Mouse (Mus musculus) left cerebral cortex, adult 11 months (tissue): ENCODE measurements around the gene Vmn2r80.
"Not testable (repeated sequence)": the region's sequence is repeated elsewhere in the genome, so short reads cannot be mapped to it uniquely, and the experiment has no call there.

Experiments
- DNase-seq: peaks from one replicate; pipeline ENCODE4 v3.0.0; 2022; ENCODE audit warnings: low spot score

The Vmn2r80 gene

DNA sequence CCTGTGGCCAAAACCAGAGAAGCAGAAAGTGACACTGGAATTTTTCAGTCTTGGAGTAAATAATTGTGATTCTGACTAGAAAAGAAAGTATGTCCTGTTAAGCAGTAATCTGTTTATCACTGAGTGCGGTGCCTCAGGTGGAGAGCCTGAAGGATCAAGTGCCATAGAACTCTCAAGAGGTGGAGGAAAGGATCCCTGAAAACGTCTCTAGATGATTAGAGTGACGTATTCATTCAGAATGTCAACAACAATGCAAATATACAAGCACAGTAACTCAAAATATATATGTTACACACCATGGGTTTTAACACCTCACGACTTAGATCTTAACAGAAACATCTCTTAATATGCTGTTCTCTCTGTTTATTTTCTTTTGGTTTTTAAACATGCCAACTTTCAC is at the start of gene Vmn2r80:
Gene Vmn2r80 (plus strand): TSS at position 301 of the 400 bp plus-strand sequence.
- DNase-seq: not testable (repeated sequence)

DNA sequence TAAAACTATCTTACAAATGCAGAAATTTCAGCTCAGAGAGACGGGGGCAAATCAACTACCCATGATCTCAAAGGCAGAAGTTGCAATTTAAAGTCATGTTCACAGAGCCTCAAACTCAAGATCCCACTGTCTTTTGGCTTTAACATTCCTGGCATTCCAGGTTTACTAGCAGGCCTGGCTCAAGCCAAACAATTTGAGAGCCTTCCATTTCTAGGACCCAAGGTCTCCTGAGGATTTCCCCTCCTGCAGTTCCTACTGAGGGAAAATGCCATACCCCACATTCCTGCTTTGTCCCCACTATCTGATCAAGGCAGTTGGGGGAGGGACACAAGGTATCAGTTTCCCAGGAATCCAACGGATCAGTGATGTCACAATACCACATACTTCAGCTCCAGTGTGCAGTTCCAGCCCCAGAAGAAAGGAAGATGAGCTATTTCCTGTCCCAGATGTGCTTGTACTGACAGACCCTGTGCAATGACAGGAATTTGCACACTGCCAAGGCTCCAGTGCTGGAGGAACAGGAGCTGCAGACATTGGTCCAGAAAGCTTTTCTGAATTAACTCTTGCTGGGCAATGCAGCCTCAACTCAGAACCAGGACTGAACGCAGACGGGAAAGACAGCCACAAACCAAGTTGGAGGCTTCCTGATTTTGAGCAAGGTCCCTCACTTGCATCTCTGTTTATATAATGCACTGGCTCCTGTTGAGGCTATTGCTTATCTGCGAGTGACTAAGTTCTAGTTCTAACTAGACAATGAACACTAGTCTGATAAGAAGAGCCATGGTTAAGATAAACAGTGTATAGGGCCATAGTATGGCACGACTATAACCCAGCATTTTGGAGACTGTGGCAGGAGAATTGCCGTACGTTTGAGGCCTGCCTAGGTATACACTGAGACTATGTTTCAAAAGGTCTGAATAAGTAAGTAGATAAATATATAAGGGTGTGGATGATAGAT is 42.0 kb upstream of the Vmn2r80 start:
- no peak for DNase-seq

DNA sequence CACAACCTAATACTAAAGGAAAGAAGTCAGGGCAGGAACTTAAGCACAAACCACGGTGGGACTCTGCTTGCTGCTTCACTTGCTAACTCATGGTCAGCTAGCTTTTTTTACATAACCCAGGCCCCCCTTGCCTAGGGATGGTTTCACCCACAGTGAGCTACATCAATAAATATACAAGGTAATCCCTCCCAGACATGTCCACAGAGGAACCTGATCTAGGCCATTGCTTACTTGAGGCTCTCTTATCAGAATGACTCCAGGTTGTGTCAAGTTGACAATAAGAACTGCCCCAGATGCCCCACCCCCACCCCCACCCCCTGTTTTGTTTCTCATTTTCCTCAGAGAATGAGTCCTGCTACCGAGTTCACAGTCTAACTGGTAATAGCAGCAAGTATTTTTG is 41.0 kb upstream of the Vmn2r80 start:
- no peak for DNase-seq

DNA sequence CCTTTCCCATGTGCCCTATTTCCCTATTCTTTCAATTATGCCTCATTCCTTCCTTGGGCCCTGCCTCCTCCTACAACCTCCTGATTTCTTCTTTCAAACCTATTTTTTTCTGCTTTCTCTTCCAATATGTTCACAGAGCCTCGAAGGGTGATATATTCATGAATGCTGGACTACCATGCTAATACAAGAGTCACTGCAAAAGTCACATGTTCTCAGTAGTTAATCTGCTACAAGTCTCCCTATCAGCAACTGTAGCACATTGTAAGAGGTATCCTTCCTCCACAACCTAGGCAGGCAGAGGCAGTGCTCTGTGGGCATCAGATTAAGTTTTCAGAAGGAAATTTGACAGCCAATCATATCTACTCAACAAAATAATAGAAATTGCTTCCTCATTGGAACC is 39.4 kb upstream of the Vmn2r80 start:
- no peak for DNase-seq

DNA sequence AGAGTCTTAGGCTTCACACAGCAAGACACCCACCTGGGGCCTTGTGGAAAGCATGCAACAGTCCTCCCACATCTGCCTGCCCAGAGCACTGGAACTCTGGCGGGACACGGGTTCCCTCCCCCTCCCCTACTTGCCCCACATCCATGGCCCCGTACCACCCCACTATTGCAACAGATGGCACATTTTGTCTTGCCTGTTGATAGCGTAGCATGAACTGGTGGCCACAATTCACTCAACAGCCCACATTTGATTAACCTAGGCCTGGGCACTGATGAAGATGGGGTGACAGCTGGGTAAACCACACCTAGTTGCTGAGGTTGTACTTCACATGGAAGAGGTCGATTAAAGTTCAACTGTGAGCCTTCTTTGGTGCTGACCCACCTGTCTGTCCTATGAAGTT is 38.1 kb upstream of the Vmn2r80 start:
- DNase-seq: no peak

DNA sequence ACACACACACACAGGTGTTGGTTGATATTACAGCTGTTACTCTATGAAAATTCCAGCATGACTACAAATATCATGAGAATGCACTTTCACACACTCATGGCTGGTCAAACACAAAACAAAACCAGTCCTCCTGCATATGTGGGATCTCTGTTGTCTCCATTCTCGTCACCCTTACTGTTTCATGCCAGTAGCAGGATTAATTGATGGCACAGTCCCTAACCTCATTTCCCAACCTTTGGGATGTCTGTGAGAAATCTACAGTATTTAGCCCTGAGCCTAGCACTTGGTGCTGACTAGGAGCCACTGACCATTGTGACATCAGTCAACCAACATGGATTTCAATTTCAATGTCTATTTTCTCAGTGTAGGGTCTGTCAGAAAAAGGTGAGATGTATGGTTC is 33.5 kb upstream of the Vmn2r80 start:
- no peak for DNase-seq

DNA sequence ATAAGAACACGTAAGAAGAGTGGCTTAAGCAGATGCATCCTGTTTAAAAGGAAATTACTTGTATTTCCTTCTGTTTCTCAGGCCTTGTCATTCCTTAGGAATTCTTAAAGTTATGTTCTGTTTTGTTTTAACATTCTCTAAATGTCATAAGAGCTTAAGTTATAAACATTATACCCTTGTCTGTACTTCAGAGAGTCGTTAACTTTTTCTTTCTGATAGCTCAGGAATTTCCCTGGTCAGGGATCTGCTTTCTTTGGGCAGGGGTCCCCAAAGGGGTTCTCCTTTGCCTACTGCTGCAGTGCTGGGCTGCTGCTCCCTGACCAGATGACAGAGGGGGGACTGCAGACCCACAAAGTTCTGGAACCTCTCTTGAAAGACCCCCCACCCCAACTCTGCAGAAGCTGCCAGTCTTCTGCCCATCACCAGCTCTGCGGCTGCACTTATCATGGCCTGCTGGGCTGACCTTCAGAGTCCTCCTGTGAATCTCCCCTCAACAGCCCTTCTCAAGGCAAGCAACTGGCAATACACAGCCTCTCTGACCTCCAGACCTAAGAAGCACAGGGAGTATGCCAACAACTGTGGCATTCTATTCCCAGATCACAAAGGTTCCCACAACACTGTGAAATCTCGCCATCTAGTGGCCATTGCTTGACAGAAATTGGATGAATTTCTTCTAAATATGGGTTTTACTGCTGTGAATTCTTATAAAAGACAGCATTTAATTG is 32.3 kb upstream of the Vmn2r80 start:
- no peak for DNase-seq

DNA sequence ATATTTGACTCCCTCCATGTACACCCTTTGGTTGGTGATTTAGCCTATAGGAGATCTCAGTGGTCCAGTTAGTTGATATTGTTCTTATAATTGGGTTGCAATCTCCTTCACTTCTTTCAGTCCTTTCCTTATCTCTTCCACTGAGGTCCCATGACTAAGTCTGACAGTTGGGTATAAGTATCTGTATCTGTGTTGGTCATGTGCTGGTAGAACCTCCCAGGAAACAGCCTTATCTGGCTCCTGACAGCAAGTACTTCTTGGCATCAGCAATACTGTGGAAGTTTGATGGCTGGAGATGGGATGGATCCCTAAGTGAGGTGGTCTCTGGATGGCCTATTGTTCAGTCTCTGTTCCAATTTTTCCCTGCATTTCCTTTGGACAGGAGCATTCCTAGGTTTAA is 3.0 kb downstream of the Vmn2r80 start:
- DNase-seq: no peak

DNA sequence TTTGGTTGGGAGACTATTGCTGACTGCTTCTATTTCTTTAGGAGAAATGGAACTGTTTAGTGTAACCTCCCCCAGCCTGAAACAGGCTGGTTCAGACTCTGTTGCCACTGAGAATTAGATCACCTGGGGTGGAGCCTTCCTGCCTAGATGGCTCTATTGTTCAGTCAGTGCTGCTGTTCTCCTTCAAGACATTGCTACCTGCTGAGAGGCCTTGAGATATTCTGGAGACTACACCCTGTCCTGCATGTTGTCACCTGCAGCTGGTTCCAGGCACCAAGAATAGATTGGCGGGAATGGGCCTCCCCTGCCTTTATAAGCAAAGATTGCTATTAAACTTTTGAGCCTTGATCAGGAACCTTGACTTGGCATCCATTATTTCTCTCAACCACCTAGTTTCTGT is 51.4 kb downstream of the Vmn2r80 start:
- DNase-seq: not testable (repeated sequence)

DNA sequence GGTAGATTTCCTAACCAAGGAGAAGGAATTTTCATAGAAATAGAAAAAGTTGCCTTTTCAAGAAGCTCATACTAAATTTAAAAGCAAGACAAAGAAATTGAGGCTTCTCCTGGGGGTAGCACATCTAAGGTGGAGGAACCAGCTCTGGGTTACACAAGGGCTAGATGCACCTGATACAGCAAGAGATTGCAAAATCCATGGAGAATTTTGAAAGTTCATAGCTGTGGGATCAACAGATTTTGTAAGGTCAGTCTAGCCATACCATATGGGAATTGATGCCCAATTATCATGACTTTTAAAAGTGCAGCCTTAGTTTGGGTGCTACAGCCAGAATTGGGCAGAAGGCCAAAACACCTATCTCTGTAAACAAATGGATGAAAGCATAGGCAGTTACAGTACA is 71.9 kb downstream of the Vmn2r80 start:
- DNase-seq: no peak

DNA sequence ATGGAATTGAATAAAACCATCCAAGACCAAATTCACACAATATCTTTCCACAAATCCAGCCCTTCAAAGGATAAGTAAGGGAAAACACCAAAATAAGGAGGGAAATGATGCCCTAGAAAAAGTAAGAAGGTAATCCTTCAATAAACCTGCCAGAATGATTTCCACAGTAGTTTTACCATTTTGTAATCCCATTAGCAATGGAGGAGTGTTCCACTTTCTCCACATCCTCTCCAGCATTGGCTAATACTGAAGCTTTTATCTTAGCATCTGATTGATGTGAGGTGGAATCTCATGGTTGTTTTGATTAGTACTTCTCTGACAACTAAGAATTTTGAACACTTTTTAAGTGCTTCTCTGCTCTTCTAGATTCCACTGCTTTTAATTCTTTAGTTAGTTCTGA is 73.0 kb downstream of the Vmn2r80 start:
- DNase-seq: no peak

DNA sequence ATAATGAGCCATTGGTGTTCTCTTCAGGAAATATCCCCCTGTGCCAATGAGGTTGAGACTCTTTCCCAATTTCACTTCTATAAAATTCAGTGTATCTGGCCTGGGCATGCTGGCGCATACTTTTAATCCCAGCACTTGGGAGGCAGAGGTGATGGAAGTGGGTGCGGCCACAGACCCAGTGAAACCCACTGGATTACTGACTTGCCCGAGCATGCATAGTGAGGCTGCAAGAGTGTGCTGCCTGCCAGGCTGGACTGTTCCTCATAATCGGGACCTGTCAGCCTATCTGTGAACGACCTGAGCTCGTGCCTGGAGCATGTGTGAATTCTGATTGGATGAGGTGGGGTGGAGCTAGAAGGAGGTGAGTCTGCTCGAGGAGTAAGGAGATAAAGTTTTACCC is 73.6 kb downstream of the Vmn2r80 start:
- no peak for DNase-seq
